Mouse (Mus musculus): ENCODE results near the gene Dntt. TPM values are rescaled to one million over a fixed set of nuclear protein-coding genes. Genes with fewer than 3 reads are reported as not detected.

Gene Dntt
- total RNA-seq, 2 experiments from 2014 or later: not detected

DNA sequence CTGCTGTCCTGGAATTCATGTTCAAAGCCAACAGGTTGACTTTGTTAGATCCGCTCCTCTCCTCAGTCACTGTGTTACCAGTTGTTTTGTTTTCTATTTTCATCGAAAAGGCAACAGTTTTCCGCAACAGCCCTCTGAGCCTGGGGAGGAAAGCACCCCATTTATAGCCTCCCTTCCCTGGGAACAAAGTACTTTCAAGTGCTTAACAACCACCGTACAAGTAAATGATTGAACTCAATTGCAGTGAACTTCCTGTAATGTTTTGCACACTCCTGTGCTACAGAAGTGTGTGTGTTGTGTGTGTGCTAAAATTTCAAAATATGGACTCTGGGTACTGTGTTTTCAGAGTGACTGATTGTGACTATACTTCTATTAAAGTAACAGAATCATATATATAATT lies 21.3 kb upstream of the Dntt start:
- intact Hi-C loops (cut with DNase I): no loop called here
- no peak for DNase-seq (ENCODE audit: low spot score in 2 of 2)

DNA sequence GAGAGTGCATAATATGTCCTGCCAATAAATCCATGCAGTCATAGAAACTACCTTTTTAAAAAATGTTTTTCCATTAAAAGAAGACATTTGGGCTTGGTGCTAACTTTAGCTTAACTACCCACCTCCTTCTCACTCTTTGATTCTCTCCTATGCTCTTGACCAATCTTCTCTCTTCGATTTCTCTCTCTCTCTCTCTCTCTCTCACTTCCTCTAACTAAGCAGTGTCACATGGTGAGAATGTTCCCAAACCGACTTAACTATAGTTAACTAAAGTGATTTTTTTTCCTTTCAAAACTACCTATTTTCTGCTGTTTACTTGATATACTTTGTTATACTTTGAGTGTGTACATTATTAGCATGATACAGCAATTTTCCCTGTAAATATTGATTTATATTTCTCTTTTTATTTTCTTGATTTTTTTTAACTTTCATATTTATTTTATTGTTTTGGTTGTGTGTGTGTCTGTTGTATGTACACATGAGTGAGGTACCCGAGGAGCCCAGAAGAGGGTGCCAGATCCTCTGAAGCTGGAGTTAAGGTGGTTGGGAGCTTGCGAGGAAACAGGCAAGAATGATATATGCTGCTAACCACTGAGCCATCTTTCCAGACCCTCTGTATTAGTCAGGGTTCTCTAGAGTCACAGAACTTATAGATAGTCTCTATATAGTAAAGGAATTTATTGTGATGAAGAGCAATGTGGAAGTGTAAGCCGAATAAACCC lies 20.2 kb upstream of the Dntt start:
- DNase-seq (ENCODE audit: low spot score in 2 of 2): no peak
- intact Hi-C loops (cut with DNase I): no loop called here

DNA sequence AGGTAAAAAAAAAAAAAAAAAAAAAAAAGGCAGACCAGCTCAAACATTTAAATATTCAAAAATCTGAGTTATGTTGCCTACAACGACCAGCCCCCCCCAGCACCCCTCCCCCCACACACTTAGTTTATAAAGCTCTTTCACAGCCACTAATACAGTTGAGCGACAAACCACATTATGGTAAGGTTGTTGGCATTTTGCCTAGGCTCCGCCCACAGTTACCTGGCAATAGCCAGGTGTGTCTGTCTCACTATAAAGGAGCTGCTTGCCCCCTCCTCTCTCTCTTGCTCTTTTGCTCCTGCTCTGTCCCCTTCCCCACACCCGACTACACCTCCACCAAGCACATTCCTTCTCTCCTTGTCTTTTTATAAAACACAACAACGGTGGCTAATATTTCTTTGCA lies 17.4 kb upstream of the Dntt start:
- intact Hi-C loops (cut with DNase I): loop anchor here (10.0 kb wide), 2 partner anchors 117 to 257 kb away; partner anchors contain the start of gene Zfp518a

DNA sequence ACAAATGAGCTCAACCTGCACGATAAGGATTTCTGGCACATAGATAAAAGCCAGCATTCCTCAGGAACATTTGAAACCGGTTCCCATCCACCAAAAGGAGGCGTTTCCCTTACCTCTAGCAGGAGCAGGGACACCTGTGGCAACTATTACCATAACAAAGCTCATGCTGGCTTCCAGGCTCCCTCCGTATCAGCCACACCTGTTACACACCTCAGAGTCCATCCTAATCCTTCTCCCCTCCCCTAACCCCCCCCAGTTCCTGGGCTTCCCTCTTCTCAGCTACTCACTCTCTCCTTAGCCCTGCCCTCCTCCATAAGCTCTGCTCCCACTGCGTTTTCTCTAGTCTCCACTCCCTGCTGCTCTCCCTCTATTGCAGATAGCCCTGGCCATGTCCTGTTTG lies 15.5 kb upstream of the Dntt start:
- DNase-seq (ENCODE audit: low spot score in 2 of 2): no peak
- intact Hi-C loops (cut with DNase I): loop anchor here (10.0 kb wide), 2 partner anchors 119 to 259 kb away; partner anchors contain the start of gene Zfp518a

More for the DNA sequence above, 17.4 kb upstream of the Dntt start:
- no peak for DNase-seq (ENCODE audit: low spot score in 2 of 2)

DNA sequence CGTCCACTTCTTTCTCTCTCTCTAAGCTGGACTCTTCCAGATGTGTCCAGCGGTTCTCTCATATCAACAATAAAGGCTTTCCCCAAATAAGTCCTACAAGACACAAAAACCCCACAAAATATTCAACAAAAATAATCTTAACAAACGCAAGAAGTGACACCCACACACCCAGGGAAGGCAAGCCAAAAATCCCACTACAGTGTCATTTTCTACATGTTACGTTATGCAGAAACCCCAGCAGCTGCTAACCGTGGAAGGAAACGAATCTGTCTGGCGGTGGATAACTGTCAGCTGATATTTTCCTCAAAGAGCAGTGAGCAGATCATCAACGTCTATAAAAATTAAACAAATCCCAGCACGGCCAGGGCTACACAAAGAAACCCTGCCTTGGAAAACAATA lies 15.1 kb upstream of the Dntt start:
- intact Hi-C loops (cut with DNase I): loop anchor here (10.0 kb wide), 2 partner anchors 119 to 259 kb away; partner anchors contain the start of gene Zfp518a
- no peak for DNase-seq (ENCODE audit: low spot score in 2 of 2)

DNA sequence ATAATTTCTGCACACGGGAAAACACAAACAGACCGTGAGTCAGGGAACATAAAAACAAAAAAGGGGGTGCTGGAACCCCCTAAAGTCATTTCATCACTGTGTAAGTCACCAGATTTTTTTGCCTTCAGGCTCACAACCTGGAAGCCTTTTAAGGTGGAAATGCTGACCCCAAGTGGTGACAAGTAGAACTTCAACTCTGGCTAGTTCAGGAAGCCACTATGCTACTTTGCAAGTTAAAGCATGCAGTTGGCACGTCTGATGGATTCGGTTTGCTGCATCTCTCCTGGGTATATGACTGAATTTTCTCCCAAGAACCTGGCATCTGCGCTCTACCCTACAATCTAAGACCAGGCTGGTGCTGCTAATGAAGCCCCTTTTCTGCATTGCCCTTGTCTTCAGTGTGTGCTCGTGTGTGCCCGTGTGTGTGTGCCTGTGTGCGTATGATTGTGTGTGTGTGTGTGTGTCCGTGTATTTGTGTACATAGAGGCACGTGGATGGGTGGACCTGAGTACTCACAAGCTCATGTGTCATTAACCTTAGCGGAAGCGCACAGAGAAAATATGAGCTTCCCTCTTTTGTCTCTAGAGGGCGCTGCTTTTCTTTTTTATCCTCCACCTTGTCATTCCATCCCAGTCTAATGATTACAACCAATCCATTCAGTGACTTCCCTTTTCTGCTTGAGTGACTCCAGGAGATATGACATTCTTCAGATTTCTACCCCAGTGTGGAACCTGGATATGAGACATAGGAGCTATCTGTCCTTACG lies 12.9 kb upstream of the Dntt start:
- DNase-seq (ENCODE audit: low spot score in 2 of 2): peak; percentile 33 to 53
- intact Hi-C loops (cut with DNase I): loop anchor here (2.0 to 10.0 kb wide), 3 partner anchors 53 to 261 kb away; partner anchors contain the start of gene Zfp518a

DNA sequence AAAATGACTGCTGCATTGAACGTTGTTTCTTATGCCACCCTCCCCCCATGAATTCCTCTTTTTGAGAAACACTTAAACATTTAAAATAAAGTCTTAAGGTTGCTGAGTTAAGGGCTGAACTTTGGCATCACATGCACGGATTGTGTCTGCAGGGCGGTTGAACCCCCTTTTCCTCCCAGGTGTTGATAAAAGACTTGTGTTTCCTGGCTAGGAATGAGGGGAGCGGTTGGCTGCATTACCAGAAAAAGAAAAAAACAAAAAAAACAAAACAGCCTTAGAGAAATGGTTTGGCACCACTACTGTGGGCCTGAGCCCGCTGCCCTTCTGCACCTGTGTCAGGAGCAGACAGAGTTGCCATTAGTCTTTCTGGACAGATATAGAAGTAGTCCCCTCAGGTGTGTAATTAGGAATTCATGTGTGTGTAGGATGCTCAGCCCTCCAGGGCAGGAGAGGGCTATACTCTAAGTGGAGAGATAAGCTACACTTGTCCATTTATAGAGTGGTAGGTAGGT lies 9.9 kb upstream of the Dntt start:
- intact Hi-C loops (cut with DNase I): loop anchor here (10.0 kb wide), 2 partner anchors 124 to 264 kb away; partner anchors contain the start of gene Zfp518a
- no peak for DNase-seq (ENCODE audit: low spot score in 2 of 2)

DNA sequence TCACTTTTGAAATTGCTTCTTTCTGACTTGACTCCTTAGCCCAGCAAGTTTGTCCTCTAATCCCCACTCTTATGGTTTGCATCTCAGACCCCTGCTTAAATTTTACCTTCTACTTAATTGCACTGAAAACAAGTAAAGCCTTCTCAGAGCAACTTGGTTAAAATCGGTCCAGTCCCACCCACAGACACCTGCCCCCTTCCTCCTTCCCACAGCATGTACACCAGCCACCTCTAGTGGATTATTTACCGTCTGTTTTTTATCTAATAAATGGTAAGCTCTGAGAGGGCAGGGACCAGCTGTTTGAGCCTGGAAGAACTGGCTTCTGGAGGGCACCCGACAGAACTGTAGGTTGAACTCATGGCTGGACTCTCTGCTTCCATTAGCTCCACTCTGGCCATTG lies 8.5 kb upstream of the Dntt start:
- no peak for DNase-seq (ENCODE audit: low spot score in 2 of 2)
- intact Hi-C loops (cut with DNase I): no loop called here

DNA sequence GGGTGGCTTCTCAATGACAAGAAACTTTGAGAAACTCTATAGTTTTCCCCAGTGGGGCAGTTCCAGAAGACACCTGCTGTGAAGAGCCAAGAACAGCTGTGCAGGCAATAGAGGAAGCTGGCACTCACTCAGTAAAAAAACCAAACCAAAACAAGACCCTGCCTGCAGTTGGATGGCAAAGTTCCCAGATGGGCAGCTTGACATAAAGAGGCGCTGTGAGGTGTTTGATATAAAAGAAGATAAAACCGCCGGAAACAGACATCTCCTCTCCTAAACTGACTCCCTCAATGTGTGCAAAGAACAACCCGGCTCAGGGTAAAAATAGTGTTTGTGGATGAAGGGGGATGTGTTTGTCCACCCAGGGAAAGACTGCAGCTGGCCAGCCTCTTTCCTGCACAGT lies 6.8 kb upstream of the Dntt start:
- DNase-seq (ENCODE audit: low spot score in 2 of 2): peak in 1 of 2 experiments; percentile 20
- intact Hi-C loops (cut with DNase I): no loop called here

DNA sequence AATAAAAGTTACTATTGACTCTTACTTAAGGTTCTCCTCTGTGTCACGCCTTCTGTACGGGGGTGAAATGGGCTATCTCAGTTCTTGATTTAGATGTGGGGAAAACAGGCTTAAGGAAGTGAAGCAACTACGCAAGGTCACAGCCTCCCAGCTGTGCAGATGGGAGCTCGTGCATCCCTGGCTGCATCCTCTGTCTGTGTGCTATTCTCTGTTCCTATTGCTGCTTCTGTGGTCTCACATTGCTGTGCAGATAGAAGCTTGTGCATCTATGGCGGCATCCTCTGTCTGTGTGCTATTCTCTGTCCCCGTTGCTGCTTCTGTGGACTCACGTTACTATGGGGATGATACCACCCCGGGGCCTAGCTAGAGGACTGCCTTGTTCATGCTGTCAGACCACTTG lies 2.5 kb upstream of the Dntt start:
- DNase-seq (ENCODE audit: low spot score in 2 of 2): no peak
- intact Hi-C loops (cut with DNase I): no loop called here

DNA sequence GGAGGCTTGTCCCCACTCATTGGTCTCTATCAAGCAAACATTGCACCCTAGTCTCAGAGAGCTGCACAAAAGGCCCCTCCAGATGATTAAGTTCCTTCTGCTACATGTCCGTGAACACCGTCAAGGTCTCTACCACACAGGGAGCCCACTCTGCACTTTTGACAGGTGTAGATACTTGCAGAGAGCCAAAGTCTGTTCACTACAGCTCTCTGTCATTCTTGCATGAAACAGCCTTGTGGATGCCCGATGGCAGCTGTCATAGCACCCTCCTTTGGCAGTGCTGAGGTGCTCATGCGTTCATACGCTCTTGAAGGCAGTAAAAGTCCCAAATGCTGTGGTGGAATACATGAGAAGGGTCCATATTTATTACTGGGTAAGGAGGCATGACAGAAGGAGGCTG lies 2.1 kb upstream of the Dntt start:
- intact Hi-C loops (cut with DNase I): no loop called here
- no peak for DNase-seq (ENCODE audit: low spot score in 2 of 2)

DNA sequence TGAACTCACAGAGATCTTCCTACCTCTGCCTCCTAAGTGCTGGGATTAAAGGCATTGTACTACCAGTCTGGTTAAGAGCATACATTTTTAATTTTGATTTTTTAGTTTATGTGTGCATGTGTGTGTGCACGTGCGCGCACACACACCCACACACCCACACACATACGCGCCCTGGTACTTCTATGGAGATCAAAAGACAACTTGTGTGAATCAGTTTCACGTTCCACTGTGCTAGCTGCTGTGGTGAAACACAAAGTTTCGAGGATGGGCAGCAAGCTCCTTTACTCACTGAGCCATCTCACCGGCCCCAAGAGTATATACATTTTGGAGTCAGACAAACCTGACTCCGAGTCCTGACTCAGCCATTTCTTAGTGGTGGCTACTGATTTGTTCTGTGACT lies 1.5 kb upstream of the Dntt start:
- intact Hi-C loops (cut with DNase I): no loop called here
- no peak for DNase-seq (ENCODE audit: low spot score in 2 of 2)

DNA sequence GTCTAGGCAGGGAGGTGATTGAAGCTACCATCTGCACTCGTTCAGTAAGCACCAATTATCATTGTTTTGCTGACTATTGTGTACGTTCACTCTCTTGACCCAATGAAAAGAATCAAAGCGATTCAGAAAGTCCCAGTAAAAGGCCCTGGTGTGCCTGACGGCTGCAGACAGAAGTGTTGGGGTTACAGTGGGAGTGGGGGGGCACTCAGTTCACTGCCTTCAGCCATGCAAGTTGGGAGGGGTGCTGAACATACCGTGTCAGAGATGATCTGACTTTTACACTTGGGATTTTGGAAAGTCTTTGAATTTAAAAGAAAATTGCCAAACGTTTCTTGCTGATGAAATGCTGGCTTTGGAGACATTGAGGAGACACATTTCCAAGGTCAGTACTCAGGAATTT lies 1.1 kb downstream of the Dntt start:
- no peak for DNase-seq (ENCODE audit: low spot score in 2 of 2)
- intact Hi-C loops (cut with DNase I): no loop called here

DNA sequence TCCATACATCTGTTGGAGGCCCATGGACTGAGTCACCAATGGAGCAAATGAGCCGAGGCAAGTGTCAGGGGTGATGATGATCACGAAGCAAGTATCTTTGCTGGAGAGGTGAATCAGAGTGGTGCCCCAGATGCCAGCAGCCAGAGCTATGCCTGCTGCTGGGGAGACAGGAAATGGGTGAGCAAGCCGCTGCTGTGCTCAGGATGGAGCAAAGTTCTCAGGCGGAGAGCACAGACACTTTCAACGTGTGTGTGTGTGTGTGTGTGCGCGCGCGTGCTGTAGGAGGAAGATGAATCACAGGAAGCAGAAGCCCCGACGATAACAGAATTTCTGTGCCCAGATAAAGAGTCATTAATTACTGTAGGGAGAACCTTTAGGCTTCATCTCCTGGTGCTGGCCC lies 1.9 kb downstream of the Dntt start:
- intact Hi-C loops (cut with DNase I): no loop called here

DNA sequence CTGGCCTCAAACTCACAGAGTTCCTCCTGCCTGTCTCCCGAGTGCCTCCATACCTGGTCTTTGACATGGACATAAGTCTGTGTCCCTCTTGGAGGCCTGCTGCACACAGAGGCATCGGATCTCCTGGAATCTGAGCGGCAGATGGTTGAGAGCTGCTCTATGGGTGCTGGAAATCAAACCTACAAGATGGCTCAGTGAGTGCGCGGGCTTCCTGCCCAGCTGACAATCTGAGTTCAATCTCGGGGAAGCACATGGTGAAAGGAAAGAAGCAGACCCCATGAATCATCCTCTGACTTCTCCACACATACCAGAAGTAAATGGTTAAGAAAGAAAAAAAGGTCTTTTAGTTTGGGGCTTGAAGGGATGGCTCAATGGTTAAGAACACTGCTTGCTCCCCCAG lies 2.8 kb downstream of the Dntt start:
- DNase-seq (ENCODE audit: low spot score in 2 of 2): no peak
- intact Hi-C loops (cut with DNase I): no loop called here

More for the DNA sequence above, 1.9 kb downstream of the Dntt start:
- DNase-seq (ENCODE audit: low spot score in 2 of 2): no peak

DNA sequence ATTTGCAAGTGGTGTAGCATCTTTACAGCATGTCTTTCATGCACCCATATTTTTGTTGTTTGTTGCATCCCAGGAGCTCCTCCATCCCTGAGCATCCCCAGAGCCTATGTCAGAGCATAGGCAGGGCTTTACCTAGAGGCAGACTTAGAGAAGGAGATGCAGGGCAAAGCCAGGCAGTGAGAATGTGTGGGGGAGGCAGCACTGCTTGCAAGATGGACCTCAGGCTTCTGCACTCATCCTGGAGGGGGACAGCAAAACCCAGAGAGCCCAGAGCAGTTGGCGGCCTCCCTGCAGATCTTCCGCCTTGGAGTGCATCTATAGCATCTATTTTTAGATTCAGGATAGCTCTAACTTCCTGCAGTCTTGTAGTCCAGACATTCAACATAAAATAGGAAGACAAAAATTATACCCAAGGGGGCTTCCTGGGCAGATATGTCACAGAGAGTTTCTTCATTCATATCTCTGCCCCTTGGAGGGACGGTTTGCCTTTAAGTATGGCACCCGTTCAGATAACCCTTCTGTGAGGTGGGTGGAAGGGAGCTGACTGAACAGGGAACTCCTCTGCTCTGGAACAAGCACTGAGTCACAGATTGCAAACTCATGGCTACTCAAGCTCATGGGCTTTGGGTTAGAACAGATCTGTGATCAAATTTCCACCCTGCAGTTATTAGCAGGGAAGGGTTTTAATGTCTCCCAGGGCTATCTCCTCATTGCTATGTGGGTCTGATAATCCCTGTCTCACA lies 6.9 kb downstream of the Dntt start:
- intact Hi-C loops (cut with DNase I): no loop called here
- DNase-seq (ENCODE audit: low spot score in 2 of 2): no peak

DNA sequence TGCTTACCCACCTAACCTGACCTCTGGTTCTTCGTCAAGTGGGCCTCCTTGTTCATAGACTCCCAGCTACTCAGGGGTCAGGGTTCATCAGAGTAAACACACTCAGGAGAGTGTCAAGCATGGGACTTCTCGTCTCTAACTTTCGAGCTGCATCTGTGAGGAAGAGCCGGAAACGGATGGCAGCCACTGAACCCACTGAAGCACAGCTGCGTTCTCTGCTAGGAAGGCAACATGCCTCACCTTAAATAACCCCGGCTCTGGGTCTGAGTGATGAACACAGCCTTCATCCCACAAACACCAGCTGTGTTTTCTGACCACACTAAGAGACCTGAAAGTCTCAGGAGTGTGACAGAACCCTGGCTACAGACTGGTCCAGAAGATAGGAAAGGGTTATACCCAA lies 10.0 kb downstream of the Dntt start:
- no peak for DNase-seq (ENCODE audit: low spot score in 2 of 2)
- intact Hi-C loops (cut with DNase I): no loop called here

DNA sequence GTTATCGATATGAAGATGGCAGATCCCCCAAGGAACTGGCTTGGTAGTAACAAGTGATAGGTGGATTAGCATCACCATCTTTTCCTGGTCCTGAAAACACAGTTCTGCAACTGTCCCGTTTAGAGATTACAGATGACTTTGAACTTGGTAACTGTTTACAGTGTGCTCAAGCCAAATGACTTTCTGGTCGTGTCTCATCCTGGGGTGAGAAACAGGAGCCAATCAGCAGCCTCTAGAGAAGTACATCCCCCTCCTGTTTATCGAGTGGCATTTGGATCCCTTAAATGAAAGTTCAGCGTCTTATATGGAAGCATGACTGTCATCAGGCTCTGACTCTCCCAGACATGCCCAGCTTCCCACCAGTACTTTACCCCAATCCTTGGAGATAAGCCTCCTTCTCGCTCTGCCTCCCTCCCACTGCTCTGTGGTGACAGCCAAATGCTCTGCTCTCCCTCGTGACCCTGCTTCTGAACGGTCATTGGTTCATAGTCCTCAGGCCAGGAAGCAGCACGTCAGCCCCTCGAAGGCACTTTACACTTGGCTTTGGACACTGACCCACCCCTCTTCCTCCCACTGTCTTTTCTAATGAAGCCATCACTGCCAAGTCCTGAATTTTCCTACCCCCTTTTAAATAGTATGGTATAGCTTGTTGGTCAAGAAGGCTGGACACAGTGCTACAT lies 16.2 kb downstream of the Dntt start:
- intact Hi-C loops (cut with DNase I): no loop called here
- no peak for DNase-seq (ENCODE audit: low spot score in 2 of 2)

DNA sequence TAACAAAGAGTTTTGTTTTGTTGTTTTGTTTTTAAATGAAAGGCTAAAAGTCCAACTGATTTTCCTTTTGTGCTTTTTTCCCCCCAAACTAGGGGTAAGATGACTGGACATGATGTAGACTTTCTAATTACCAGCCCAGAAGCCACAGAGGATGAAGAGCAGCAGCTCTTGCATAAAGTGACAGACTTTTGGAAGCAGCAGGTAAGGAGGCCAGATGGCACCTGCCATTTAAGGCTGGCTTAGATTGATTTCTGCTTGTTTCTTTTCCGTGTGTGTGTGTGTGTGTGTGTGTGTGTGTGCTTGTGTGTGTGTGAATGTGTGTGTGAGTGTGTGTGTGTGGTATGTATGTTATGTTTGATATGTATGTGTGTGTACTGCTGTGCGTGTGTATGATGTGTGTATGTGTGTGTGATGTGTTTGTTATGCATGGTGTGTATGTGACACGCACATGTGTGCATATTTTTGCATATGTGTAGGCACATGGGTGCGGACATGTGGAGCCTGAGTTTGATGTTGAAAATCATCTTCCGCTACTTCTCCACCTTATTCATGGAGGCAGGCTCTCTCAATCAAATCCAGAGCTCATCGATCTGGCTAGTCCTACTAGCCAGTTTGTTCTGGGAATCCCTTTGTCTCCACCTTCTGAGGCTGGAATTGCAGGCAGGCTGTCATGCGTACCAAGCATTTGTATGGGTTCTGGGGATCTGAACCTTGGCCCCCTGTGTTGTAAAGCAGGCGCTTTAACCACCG lies 18.5 kb downstream of the Dntt start:
- intact Hi-C loops (cut with DNase I): no loop called here
- peak; percentile 15 to 18 for DNase-seq (ENCODE audit: low spot score in 2 of 2)

All from left cerebral cortex, postnatal 36 days (tissue).